Mouse (Mus musculus): ENCODE measurements around the gene Nip7. TPM values are rescaled to one million over a fixed set of nuclear protein-coding genes. Genes with fewer than 3 reads are reported as not detected.
"Not testable (repeated sequence)": the region's sequence is repeated elsewhere in the genome, so short reads cannot be mapped to it uniquely, and the experiment has no call there.

Nip7 gene
- 122 and 123 TPM in 2 replicates for polyA plus RNA-seq (2016; fragmentation: Nextera tagmentation; extraction: Ambion mirVana)

GRCm38 (mm10) chr8:107056076-107056972 is at the start of gene Nip7, which contains the start of gene Cog8:
Nip7 (plus strand) TSS chr8:107056877.
Cog8 (minus strand) TSS chr8:107056689.
- Histone ChIP-seq H3K4me1 (peaks cover 25% of the 10 kb centered on the region), H3K36me3 (replicated peaks) (peaks cover 70% of the 10 kb centered on the region), H3K27me3 (replicated peaks; ENCODE audit: low read depth, poor library complexity, severe bottlenecking) (no peaks in the 10 kb centered on the region), H3K4me3 (peak within 1 kb of the TSS; percentile 87), H3K9me3 (no peaks in the 10 kb centered on the region), H3K27ac (replicated peaks) (peak within 1 kb of the TSS; percentile 88)
- DNase-seq (ENCODE audit: low spot score): peak; percentile 97
- WGBS: under 1% methylated on average over 88 of the region's 88 CpGs

GRCm38 (mm10) chr8:107007795-107008194 is 48.9 kb upstream of the Nip7 start:
- peaks cover 84% of the 10 kb centered on the region for H3K36me3 ChIP-seq (replicated peaks)
- no peaks in the 10 kb centered on the region for H3K27me3 ChIP-seq (replicated peaks; ENCODE audit: low read depth, poor library complexity, severe bottlenecking)
- DNase-seq (ENCODE audit: low spot score): no peak
- no peaks in the 10 kb centered on the region for H3K9me3 ChIP-seq
- WGBS: 88% methylated on average over 3 of the region's 3 CpGs
- H3K4me3 ChIP-seq: no peak overlapping the region
- H3K4me1 ChIP-seq: no peaks in the 10 kb centered on the region
- H3K27ac ChIP-seq (replicated peaks): no peak overlapping the region

GRCm38 (mm10) chr8:107012666-107013065 is 44.0 kb upstream of the Nip7 start:
- 75% methylated on average over 2 of the region's 2 CpGs for WGBS
- no peak for DNase-seq (ENCODE audit: low spot score)
- Histone ChIP-seq H3K9me3 (no peaks in the 10 kb centered on the region), H3K36me3 (replicated peaks) (peaks cover 56% of the 10 kb centered on the region), H3K27me3 (replicated peaks; ENCODE audit: low read depth, poor library complexity, severe bottlenecking) (no peaks in the 10 kb centered on the region), H3K27ac (replicated peaks) (no peak overlapping the region), H3K4me3 (no peak overlapping the region), H3K4me1 (no peaks in the 10 kb centered on the region)

DNA sequence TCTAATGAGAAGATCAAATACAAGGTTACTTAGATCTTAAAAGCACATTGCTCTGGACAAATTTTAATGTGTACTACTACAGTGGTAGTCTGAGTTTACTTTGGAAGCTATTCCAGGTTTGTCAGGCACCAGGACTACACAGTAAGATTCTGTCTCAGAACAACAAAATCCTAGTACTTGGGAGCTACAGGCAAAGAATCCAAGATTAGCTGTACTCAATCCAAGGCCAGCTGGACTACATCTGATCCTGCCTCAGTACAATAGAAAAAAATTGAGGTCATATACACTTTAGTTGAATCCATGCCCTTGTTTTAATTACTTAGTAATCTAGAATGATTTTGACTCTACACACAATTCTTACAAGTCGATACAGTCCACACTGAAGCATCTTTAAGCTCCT is 41.8 kb upstream of the Nip7 start:
- no peak overlapping the region for H3K27ac ChIP-seq (replicated peaks)
- H3K9me3 ChIP-seq: no peaks in the 10 kb centered on the region
- H3K4me3 ChIP-seq: no peak overlapping the region
- H3K27me3 ChIP-seq (replicated peaks; ENCODE audit: low read depth, poor library complexity, severe bottlenecking): no peaks in the 10 kb centered on the region
- no peak for DNase-seq (ENCODE audit: low spot score)
- 94% methylated on average over 1 of the region's 1 CpGs for WGBS
- peaks cover 39% of the 10 kb centered on the region for H3K36me3 ChIP-seq (replicated peaks)
- no peaks in the 10 kb centered on the region for H3K4me1 ChIP-seq

GRCm38 (mm10) chr8:107023479-107023878 is 33.2 kb upstream of the Nip7 start:
- 93% methylated on average over 8 of the region's 8 CpGs for WGBS
- Histone ChIP-seq H3K27me3 (replicated peaks; ENCODE audit: low read depth, poor library complexity, severe bottlenecking) (no peaks in the 10 kb centered on the region), H3K27ac (replicated peaks) (no peak overlapping the region), H3K9me3 (no peaks in the 10 kb centered on the region), H3K36me3 (replicated peaks) (no peaks in the 10 kb centered on the region), H3K4me1 (no peaks in the 10 kb centered on the region), H3K4me3 (no peak overlapping the region)
- no peak for DNase-seq (ENCODE audit: low spot score)

DNA sequence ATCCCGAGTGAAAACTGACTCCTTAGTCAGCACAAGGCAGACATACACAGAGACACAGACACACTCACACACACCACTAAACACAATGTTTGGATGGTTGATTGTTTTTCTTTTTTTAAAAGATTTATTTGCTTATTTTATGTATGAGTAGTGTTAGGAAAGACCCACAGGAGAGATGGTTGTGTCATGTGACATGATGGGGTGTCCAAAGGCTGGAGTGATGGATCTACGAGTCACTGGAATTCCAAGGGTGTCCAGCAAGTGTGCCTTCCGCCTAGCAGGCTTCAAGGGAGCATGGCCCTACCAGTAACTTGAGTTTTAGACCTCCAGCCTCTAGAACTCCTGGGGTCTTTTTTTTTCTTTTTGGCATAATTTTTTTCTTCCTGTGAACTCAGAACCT is 27.4 kb upstream of the Nip7 start:
- no peak for DNase-seq (ENCODE audit: low spot score)
- Histone ChIP-seq H3K27me3 (replicated peaks; ENCODE audit: low read depth, poor library complexity, severe bottlenecking) (no peaks in the 10 kb centered on the region), H3K4me1 (peaks cover 19% of the 10 kb centered on the region), H3K36me3 (replicated peaks) (no peaks in the 10 kb centered on the region), H3K4me3 (no peak overlapping the region), H3K27ac (replicated peaks) (no peak overlapping the region), H3K9me3 (no peaks in the 10 kb centered on the region)
- WGBS: 81% methylated on average over 3 of the region's 3 CpGs

DNA sequence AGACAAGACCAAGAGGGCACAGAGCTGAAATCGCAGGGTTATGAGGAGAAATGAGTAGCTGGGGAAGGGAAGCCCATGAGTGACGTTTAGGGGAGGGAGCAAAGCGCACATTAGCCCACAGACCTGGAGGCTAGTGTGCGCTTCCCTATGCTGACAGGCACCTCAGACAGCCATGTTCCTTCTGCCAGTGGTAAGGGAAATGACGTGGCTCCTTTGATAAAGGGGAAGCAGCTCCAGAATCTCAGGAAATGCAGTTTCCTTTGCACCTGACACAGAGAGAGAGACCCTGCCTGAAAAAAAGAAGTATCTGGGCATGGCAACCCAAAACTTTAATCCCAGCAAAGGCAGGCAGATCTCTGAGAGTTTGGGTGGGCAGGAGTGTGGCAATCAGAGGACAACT is 26.6 kb upstream of the Nip7 start:
- no peaks in the 10 kb centered on the region for H3K36me3 ChIP-seq (replicated peaks)
- no peaks in the 10 kb centered on the region for H3K9me3 ChIP-seq
- H3K4me3 ChIP-seq: peak overlapping the region; percentile 80; the same call in 1 of the 2 replicates
- DNase-seq (ENCODE audit: low spot score): no peak
- peaks cover 19% of the 10 kb centered on the region for H3K4me1 ChIP-seq
- H3K27ac ChIP-seq (replicated peaks): no peak overlapping the region
- H3K27me3 ChIP-seq (replicated peaks; ENCODE audit: low read depth, poor library complexity, severe bottlenecking): no peaks in the 10 kb centered on the region
- 68% methylated on average over 5 of the region's 5 CpGs for WGBS

GRCm38 (mm10) chr8:107030650-107031576 is 25.8 kb upstream of the Nip7 start, which contains the start of gene Vps4a:
Vps4a (plus strand) TSS chr8:107031222.
- no peaks in the 10 kb centered on the region for H3K9me3 ChIP-seq
- no peaks in the 10 kb centered on the region for H3K36me3 ChIP-seq (replicated peaks)
- H3K27ac ChIP-seq (replicated peaks): peak within 1 kb of the TSS; percentile 87
- no peaks in the 10 kb centered on the region for H3K27me3 ChIP-seq (replicated peaks; ENCODE audit: low read depth, poor library complexity, severe bottlenecking)
- 5% methylated on average over 66 of the region's 66 CpGs for WGBS
- peaks cover 19% of the 10 kb centered on the region for H3K4me1 ChIP-seq
- DNase-seq (ENCODE audit: low spot score): peak; percentile 98
- peak within 1 kb of the TSS; percentile 80 for H3K4me3 ChIP-seq

GRCm38 (mm10) chr8:107031577-107032090 is 25.0 kb upstream of the Nip7 start:
- no peak for DNase-seq (ENCODE audit: low spot score)
- peak overlapping the region; percentile 80 for H3K4me3 ChIP-seq

DNA sequence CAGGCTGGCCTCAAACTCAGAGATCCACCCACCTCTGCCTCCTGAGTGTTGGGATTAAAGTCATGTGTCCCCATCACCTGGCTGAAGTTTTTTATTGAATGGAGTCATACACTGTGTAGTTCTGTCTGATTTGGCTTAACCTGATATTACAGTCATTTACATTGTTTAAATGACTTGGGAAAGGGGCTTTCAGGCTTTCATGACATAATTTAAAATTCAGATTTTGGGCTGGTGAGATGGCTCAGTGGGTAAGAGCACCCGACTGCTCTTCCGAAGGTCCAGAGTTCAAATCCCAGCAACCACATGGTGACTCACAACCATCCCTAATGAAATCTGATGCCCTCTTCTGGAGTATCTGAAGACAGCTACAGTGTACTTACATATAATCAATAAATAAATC is 23.1 kb upstream of the Nip7 start:
- H3K36me3 ChIP-seq (replicated peaks): peaks cover 15% of the 10 kb centered on the region
- not testable (repeated sequence) for H3K27ac ChIP-seq (replicated peaks); H3K27me3 ChIP-seq (replicated peaks; ENCODE audit: low read depth, poor library complexity, severe bottlenecking); DNase-seq (ENCODE audit: low spot score); H3K4me3 ChIP-seq; H3K9me3 ChIP-seq
- WGBS: 94% methylated on average over 2 of the region's 2 CpGs
- peaks cover 19% of the 10 kb centered on the region for H3K4me1 ChIP-seq

More at GRCm38 (mm10) chr8:107031577-107032090, 25.0 kb upstream of the Nip7 start:
- Histone ChIP-seq H3K9me3 (no peaks in the 10 kb centered on the region), H3K4me1 (peaks cover 19% of the 10 kb centered on the region), H3K36me3 (replicated peaks) (peaks cover 5% of the 10 kb centered on the region), H3K27ac (replicated peaks) (peak overlapping the region; percentile 87), H3K27me3 (replicated peaks; ENCODE audit: low read depth, poor library complexity, severe bottlenecking) (no peaks in the 10 kb centered on the region)
- WGBS: under 1% methylated on average over 40 of the region's 40 CpGs

DNA sequence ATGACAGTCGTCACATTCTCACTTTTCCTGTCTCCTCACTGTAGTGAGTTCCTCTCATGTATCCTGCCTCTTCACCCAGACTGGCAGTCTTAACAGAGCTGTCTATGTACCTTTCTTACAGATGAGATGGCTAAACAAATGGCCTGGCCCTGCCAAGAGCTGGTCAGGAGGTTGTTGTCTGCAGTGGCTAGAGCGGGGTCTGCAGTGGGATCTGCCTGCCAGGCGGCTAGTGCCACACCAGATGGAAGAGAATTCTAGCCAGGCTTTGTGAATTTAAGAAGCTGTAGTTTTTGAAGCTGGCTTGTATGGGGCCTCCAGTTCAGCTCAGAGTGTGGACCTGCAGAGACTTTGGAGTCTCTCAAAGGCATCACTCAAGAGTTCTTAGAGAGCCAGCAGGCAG is 21.0 kb upstream of the Nip7 start:
- no peak for DNase-seq (ENCODE audit: low spot score)
- Histone ChIP-seq H3K4me1 (peaks cover 19% of the 10 kb centered on the region), H3K36me3 (replicated peaks) (peaks cover 34% of the 10 kb centered on the region), H3K4me3 (no peak overlapping the region), H3K27ac (replicated peaks) (no peak overlapping the region), H3K27me3 (replicated peaks; ENCODE audit: low read depth, poor library complexity, severe bottlenecking) (no peaks in the 10 kb centered on the region), H3K9me3 (no peaks in the 10 kb centered on the region)
- 90% methylated on average over 3 of the region's 3 CpGs for WGBS

DNA sequence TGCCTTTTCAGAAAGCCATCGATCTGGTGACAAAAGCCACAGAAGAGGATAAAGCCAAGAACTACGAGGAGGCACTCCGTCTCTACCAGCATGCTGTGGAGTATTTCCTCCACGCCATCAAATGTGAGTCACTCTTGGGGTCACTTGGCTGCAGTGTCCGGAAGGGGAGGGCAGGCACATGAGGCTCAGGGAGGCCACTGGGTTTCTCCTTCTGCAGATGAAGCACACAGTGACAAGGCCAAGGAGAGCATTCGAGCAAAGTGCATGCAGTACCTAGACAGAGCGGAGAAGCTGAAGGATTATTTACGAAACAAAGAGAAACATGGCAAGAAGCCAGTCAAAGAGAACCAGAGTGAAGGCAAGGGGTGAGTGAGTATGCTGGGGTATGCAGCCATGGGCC is 20.1 kb upstream of the Nip7 start:
- 94% methylated on average over 8 of the region's 8 CpGs for WGBS
- H3K4me3 ChIP-seq: no peak overlapping the region
- H3K9me3 ChIP-seq: no peaks in the 10 kb centered on the region
- H3K4me1 ChIP-seq: peaks cover 14% of the 10 kb centered on the region
- H3K27ac ChIP-seq (replicated peaks): no peak overlapping the region
- DNase-seq (ENCODE audit: low spot score): no peak
- no peaks in the 10 kb centered on the region for H3K27me3 ChIP-seq (replicated peaks; ENCODE audit: low read depth, poor library complexity, severe bottlenecking)
- H3K36me3 ChIP-seq (replicated peaks): peaks cover 44% of the 10 kb centered on the region

Measured in embryonic facial prominence, embryonic 10.5 days (tissue).